Mouse (Mus musculus): ENCODE measurements around the gene Usp18. TPM values are rescaled to one million over a fixed set of nuclear protein-coding genes. Genes with fewer than 3 reads are reported as not detected.

Usp18 gene
- 1 to 10 TPM; 3.5 to 4.2 TPM for total RNA-seq (2021)
- long read RNA-seq, experiment 1, partial matches to known transcripts, result 1 of 3 reads
- long read RNA-seq, experiment 1, other reads (novel, unspliced or antisense), result 0 of 3 reads
- long read RNA-seq, experiment 2, partial matches to known transcripts, result 0 of 2 reads
- long read RNA-seq, experiment 2, other reads (novel, unspliced or antisense), result 1 of 2 reads

DNA sequence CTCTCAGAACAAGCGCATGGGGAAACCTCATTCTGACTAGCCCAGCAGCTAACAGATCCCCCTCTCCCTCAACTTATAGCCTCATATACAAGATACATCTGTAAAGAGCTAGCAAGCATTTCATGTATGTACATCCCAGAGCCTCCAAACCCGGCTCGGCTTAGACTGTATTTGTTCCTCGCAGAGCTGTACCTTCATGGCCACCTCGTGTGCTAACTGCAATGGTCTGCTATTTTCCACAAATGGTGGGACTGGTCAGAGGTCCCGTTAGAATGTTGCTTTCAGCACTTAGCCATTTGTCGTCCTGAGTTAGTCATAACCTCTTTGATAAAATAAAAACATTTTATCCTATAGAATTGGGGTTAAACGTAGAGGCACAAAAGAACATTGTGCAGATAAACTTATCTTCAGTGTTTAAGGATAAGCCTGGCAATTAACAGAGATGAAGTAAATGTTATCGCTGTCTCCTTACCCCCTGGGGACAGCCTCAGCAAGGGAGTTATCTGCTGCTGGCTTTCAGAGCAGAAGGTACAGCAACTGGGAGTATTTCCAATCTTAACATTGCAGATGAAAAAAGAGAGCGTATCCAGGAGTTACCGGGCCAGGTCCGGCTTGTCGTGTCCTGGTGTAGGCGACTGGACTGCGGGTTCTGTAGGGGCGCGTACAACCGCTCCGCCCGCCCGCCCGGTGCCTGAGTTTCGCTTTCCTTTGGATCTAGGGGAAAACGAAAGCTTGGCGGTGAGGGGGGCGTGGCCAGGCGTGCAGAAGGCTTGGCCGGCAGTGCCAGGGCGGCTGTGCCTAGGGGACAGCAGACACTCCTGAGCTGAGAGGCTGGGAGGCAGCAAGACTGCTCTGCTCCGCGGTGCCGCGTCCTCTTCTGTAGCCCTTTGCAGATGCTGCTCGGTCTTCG, at the start of gene Usp18:
Gene Usp18 (plus strand): TSS at position 780 of the 910 bp plus-strand sequence.
- peak; percentile 97 to 99 for DNase-seq

DNA sequence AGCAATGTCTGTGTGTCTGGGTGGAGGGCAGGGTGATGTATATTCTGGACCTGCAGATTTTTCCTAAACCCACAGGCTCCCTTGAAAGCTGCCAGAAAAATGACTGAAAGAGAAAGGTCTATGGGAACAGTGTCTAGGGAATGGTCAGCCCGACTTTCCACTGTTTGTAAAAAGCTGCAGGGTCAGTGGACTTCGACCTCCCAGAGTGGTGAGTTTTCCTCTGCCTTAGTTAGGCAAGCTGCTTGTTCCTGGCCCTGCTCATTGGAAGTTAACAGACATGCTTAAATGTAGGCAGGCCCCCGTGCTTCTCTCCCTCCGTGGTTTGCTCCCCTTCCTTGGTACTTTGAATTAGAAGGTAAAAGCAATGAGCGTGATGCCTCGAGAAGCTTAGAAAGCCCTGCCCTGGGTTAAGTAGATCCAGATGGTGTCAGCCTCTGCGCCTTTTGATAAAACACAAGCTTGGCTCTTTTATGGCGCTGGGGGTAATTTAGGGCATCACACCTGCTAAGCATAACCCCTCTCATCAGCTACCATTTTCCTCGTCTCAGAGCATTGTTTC, 47.8 kb upstream of the Usp18 start:
- DNase-seq, result no peak

DNA sequence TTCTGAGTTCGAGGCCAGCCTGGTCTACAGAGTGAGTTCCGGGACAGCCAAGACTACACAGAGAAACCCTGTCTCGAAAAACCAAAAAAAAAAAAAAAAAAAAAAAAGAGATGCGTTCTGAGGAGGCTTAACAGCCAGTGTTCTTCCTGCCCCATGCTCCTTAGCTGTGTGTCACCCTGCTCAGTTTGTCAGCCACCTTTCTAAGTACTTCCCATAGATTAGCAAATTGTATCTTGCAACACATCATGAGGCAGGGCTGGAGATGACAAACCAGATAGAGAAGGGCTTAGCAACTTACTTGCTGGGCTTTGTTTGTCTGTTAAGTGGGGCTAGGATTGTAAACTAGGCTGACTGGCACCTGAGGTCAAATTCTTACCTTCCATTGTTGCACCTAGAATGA, 45.2 kb upstream of the Usp18 start:
- no peak for DNase-seq

DNA sequence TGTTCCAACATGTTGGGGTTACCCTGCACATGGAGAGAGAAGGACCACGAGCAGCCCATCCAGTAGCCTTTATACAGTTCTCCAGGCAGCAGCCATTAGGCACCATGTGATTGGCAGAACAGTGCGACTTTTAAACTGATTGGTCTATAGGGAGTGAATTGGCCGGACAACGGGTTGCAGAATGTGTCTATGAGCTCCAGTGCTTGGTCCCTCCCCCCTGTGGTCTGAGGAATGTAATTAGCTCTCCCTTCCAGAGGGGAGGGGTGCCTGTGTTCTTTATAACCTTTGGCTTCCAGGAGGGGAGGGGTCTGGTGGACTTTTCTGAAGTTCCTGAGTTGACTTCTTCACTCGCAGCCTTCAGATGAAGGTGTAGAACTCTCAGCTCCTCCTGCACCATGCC, 43.7 kb upstream of the Usp18 start:
- no peak for DNase-seq

DNA sequence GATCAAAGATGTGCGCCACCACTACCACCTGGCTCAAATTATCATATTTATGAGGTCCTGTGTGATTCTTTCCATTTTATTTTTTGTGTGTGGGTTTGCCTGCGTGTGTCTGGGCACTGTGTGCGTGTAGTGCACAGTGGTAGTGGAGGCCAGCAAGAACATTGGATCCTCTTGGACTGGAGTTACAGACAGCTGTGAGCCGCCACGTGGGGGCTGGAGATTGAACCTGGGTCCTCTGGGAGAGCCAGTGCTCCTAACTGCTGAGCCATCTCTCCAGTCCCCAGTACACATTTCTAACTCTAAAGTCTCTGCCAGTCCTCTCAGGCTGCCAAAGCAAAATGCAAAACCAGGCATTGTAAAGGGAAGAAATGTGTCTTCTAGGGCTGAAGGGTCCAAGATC, 39.2 kb upstream of the Usp18 start:
- DNase-seq, result no peak

DNA sequence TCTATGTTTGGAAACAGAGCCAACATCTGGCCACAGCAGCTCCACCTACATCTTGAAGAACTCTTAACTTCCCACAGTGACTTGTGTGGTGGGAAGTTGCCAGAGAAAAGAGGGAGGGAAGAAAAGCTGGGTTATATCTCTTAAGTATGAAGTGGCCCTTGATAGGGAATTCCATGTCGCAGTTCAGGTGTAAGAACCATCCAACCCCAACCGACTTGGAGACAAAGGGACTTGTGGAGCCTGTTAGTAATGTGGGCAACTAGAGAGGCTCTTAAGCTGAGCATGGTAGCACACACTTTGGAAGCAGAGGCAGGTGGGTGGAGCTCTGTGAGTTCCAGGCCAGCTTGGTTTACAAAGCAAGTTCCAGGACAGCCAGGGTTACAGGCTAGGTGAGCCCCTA, 36.1 kb upstream of the Usp18 start:
- no peak for DNase-seq

DNA sequence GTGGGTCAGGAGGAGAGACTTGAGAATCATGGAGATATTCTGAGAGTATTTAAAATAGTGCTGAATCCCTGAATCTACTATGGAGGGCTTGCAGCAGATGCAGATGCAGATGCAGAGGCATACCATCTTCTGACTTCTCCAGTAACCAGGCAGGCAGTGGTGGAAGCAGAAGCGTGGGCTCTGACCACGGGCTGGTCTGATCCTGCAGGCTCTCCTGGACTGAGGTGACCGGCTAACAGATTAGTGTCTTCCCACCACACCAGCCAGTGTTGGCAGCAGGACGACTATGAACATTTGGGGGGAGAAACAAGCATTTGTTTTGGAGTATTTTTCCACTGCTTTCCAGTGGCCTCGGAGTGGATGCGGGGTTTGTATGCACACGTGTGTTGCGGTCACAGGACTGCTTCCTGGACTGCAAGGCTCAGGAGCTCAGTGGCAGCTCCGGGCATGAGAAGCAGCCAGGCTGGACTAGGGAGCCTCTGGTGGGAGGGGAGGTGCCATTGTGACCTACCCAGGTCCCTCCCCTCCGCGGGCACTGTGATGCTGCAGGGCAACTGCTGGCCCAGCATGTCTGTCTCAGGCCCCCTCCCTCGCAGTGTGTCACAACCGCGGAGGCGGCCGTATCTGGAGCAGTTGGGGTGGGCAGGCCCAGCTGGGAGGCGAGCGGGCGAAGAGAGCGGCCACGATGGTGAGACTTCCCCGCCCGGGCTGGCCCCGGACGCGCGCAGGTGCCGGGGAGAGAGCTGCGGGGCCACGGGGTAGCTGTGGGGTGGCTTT, 35.4 kb upstream of the Usp18 start, which contains the start of gene Tuba8:
Gene Tuba8 (plus strand): TSS at position 548 of the 777 bp plus-strand sequence.
- DNase-seq, result peak; percentile 78 to 79

DNA sequence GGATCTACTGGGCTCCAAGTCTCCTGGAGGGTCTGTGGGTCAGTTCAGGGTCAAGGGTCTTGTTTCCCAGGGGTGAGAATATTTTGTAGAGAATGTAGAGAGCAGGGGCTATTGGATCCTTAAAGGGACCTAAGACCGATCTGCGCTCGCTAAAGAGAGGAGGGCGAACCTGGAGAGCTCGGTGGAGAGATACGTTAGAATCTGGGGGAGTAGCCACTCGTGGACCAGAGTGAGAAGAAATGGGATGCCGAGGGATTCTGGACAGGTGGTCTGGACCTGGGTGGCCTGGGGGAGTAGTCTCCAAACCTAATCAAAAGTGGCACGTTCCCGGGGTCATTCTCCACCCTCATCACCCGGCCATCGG, 34.8 kb upstream of the Usp18 start:
- no peak for DNase-seq

DNA sequence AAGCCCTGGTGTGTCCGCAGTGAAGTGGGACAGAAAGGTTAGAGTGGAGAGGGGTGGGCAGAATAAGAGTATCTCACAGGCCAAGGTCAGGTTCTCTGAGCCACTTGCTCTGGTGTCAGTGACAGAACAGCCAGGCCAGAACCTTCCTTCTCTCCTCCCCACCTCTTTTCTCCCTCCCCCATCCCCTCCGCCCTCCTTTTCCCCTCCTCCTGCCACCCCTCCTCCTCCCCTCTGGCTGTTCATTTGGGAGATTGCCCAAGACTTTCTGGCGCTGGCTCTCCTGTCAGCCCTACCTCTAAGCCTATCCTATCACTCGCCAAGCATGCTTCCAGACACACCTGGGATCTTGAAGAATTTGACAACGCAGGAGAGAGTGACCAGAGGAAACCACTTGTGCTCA, 34.0 kb upstream of the Usp18 start:
- peak; percentile 33 to 47 for DNase-seq

DNA sequence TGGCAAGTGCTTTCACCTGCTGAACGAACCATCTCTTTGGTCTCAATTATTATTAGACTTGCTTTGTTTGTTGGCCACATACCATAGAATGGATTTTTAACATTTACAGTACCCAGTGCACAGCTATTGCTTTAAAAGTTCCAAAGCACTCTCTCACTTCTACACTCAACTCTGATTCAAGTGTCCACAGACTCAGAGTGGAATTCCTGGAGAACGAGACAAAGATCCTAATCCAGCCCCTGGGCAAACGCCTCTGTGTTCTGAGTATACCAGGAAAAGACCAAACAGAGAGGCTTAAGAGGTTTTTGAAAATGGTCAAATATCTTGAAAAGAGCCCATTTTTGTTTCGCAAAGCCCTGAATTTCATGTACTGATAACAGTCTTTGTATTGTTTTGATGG, 32.7 kb upstream of the Usp18 start:
- DNase-seq, result no peak

DNA sequence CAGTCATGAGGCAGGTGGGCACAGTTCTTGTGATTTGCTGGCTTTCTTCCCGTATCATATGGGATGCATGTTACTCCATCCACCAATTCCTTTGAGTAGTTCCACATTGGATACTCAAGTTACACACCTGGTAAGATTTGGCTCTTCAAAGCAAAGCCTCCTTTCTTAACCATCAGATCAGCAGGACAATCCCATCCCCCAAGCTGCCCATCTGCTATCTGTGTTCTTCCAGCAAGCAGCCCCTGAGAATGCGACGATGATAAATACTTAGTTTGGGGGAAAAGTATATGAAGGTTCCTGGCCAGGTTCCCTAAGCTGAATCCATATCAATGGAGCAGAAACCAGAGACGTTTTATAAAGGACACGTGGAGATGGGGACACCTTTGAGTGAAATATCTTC, 31.5 kb upstream of the Usp18 start:
- DNase-seq, result no peak

DNA sequence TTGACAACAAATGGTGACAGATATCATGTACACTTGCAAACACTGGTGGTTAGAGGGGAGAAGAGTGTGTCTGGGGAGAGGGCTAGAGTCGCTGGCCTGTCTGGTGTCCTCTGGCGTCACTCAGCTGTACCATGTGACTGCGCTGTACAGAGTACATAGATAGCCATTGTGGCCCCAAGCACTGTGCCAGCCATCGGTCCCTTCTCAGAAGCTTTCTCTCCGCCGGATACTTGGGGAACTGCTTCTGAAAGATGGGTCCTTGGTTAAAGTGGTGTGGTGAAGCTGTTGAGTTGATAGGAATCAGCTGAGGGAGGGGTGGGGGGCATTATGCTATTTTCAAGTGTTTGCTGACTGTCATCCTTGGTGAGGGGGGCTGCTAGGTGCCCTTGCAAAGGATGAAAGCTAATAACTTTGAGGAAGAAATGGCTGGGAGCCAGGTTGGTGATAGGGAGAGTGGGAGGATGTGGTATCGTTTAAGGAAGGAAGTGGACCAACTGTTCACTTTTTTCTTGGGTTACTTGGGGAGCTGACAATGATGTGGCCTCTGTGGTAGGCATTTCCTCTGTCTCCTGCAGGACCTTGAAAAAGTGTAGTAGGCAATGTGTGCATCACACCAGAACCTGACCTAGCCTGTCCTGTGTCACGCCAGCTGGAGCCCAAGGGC, 30.9 kb upstream of the Usp18 start:
- DNase-seq, result no peak

DNA sequence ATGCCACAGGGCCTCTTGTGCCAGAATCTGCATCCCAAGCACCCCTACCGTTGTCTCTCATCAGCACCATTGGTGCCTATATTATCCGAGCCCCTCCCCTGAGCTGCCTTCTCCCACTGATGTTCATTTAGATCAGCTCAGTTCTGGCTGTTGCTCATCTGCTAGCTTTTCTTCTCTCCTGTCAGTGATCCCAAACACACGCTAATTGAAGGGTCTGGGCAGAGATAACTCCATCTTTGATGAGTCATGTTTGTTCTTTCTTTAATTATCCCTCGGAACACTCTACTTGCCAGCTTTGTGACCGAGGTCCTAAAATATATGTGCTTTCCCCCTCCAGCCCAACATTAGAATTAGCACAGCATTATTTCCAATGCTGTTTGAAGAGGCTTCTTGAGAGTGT, 30.4 kb upstream of the Usp18 start:
- no peak for DNase-seq

DNA sequence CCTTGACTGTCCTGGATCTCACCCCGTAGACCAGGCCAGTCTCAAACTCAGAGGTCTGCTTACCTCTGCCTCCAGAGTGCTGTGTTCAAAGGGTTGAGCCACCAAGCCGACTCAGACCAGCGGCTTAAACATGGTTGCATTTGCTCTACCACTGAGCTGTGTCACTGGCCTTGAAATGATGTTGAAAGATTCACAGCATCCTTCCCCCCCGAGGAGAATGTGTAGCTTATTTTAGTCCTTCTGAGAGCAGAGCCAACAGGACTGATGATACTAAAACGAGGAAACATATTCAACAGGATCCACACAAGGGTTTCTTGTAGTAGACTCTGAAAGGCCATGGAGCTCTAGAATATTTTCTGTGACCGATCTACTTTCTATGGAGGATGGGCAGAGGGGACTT, 29.8 kb upstream of the Usp18 start:
- peak in 1 of 2 experiments; percentile 20 for DNase-seq

DNA sequence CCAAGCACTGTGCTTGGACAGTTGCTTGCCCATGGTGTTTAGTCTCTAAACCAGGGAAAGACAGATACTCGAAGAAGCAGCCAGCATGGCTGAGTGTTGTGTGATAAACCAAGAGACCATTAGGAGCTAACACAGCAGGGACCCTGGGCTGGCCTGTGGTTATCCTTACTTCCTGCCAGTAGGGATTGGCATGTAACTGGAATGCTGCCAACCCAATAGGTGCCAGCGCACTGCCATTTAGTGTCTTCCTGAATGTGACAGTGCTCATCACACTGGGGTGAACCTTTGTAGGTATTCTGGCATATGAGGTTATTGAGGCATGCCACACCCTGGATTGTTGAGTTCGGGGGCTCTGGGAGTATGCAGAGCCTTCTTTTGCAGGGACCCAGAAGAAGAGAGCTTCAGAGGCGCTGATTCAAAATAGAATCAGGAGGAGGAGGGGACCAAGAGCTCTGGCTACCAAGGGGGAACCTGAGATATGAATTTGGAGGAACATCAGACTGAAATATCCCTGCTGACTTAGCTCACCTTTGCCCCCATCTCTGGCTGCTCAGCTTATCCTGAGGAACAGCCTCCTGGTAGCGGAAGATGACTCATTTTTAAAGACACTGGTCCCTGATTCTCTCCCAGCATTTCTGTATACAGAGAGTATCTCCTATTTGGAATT, 29.0 kb upstream of the Usp18 start:
- no peak for DNase-seq

DNA sequence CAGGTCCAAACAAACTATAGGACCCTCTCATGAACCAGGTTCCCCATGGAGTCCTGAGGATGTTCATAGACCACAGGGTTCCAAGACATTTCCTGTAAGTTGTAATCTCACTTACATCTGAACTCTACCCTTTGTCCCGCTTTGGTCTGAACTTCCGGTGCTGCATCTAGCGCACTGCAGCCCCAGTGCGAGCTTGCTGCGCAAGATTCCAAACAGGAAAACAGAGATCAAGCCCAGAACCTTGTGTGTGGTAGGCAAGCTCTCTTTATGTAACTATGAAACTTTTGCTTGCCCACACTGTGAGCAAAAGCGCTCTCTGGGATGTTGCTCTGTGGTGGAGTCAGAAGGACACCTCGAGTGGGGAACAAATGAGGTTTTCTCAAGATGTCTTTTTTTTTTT, 27.7 kb upstream of the Usp18 start:
- no peak for DNase-seq

DNA sequence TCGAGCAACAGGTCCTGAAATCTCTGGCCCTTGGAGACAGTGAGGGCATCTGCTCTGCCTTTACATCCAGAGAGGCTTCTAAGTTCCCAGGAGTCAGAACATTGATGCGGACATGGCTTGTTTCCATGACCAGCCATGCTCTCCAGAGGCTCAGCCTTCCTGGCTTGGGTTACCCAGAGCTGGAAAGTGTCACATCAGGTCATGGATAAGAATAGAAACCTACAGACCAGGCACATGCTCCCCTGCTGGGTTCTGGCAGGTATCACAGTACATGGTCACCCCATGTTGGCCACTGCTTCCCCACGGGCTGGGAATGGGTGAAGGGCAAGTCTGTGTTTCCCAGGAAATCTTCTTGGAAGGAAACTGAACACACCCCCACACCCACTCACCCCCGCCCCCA, 26.3 kb upstream of the Usp18 start:
- peak in 1 of 2 experiments; percentile 24 for DNase-seq

DNA sequence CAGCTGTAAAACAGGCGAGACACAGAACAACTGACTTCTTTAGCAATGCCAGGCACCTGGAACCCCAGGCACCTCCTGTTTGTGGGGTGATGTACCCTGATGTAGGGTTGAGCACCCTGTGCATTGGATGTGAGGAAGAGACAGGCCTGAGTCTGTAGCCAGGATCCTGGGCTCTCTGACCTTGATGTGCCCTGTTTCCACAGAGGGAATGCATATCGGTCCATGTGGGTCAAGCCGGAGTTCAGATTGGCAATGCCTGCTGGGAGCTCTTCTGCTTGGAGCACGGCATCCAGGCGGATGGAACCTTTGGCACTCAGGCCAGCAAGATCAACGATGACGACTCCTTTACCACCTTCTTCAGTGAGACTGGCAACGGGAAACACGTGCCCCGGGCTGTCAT, 25.5 kb upstream of the Usp18 start:
- no peak for DNase-seq

DNA sequence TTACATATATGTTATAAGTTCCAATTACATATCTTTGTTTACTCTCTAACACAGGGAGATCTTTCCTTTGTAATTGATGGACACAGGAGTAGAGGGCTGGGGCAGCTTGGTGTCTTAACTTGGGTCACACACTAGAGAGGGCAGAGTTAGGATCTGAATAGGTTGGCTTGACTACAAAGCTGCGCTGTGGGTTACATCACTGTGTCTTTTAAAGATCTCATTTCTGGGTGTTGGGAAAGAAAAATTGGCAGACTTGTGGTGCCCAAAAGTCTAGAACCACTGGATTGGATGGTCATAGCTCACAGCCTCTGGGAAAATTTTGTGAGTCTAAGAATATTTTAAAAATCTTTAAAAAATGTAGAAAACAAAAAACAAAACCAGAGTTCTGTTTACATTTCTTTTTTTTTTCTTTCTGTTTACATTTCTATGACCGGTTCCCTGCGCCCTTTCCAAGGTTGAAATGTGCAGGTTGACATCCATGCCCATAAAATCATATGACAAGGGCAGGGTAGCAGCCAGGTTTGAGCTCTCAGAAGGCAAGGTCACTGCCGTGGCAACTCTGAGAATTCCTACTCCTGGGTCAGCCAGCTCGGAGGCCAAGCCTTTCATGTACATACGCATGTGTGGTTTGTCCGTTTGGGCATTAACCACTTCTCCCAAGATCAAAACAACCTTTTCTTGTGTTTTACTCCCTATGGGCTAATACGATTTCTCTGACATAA, 23.7 kb upstream of the Usp18 start:
- peak; percentile 19 to 30 for DNase-seq

DNA sequence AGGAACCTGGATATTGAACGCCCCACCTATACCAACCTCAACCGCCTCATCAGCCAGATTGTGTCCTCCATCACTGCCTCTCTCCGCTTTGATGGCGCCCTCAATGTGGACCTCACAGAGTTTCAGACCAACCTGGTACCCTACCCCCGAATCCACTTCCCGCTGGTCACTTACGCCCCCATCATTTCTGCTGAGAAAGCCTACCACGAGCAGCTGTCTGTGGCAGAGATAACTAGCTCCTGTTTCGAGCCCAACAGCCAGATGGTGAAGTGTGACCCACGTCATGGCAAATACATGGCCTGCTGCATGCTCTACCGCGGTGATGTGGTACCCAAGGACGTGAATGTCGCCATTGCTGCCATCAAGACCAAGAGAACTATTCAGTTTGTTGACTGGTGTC, 22.7 kb upstream of the Usp18 start:
- no peak for DNase-seq

DNA sequence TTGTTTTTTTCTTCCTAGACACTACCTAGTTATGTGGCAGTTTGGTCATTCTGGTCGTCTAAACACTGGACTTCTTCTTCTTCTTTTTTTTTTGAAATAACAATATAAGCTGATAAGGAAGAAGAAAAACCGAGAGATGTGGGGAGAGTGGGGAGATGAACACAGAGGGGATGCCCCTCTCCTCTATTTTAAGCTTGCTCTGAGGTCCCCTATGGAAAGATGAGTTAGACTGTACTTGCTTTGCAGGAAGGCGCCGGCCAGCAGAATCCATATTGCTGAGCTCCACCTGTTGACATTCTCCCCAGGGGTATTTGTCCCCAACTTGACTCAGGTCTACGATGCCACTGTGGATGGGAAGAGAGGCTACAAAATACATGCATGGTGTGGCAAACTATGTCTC, 21.6 kb upstream of the Usp18 start:
- no peak for DNase-seq

Data from adrenal gland, postnatal 36 days (tissue).